Mouse (Mus musculus) heart, adult 2 months (tissue): Measurements from ENCODE around the gene Lrp5.

Experiments
- CTCF ChIP-seq: fragments of 200-600 bp; IDR thresholded peaks from 2 replicates; pipeline ENCODE4 v1.8.1; 2022; ENCODE audit warnings: antibody characterized with exemption, mild to moderate bottlenecking, moderate library complexity
- EP300 ChIP-seq: fragments of 200-500 bp; IDR thresholded peaks from 2 replicates; pipeline ENCODE4 v1.6.1; 2011; ENCODE audit warnings: low read depth, low read length, control low read depth; ENCODE audit not compliant: insufficient read depth

GRCm38 (mm10) chr19:3556169-3556827, 130.1 kb downstream of the Lrp5 start:
- TF ChIP-seq CTCF = no peak
- TF ChIP-seq EP300 = no peak
